Mouse (Mus musculus): Measurements from ENCODE around the gene Fbxw8.

Fbxw8 gene

GRCm38 (mm10) chr5:118108124-118108793 lies 47.0 kb downstream of the Fbxw8 start:
- DNase-seq (ENCODE audit: low spot score) = no peak

- no peak for DNase-seq (ENCODE audit: low spot score)
Observed at GRCm38 (mm10) chr5:118106667-118107066, 48.6 kb downstream of the Fbxw8 start.

- DNase-seq (ENCODE audit: low spot score) = no peak
Observed at GRCm38 (mm10) chr5:118105536-118105935, 49.7 kb downstream of the Fbxw8 start.

- no peak for DNase-seq (ENCODE audit: low spot score)
Observed at GRCm38 (mm10) chr5:118099870-118100478, 55.3 kb downstream of the Fbxw8 start.

- peak; percentile 38 for DNase-seq (ENCODE audit: low spot score)
Observed at GRCm38 (mm10) chr5:118099069-118099869, 56.0 kb downstream of the Fbxw8 start.

- DNase-seq (ENCODE audit: low spot score) = no peak
Observed at GRCm38 (mm10) chr5:118096317-118096716, 58.9 kb downstream of the Fbxw8 start.

- no peak for DNase-seq (ENCODE audit: low spot score)
Observed at GRCm38 (mm10) chr5:118095849-118096248, 59.4 kb downstream of the Fbxw8 start.

GRCm38 (mm10) chr5:118095433-118095832 lies 59.8 kb downstream of the Fbxw8 start:
- no peak for DNase-seq (ENCODE audit: low spot score)

- DNase-seq (ENCODE audit: low spot score) = no peak
Observed at GRCm38 (mm10) chr5:118093321-118094035, 61.8 kb downstream of the Fbxw8 start.

GRCm38 (mm10) chr5:118090837-118091236 lies 64.4 kb downstream of the Fbxw8 start:
- DNase-seq (ENCODE audit: low spot score) = peak; percentile 40

GRCm38 (mm10) chr5:118090101-118090500 lies 65.2 kb downstream of the Fbxw8 start:
- DNase-seq (ENCODE audit: low spot score) = no peak

GRCm38 (mm10) chr5:118089102-118089501 lies 66.2 kb downstream of the Fbxw8 start:
- peak; percentile 41 for DNase-seq (ENCODE audit: low spot score)

- peak; percentile 60 for DNase-seq (ENCODE audit: low spot score)
Observed at GRCm38 (mm10) chr5:118086956-118087355, 68.3 kb downstream of the Fbxw8 start.

- DNase-seq (ENCODE audit: low spot score) = no peak
Observed at GRCm38 (mm10) chr5:118085313-118085712, 70.0 kb downstream of the Fbxw8 start.

- no peak for DNase-seq (ENCODE audit: low spot score)
Observed at GRCm38 (mm10) chr5:118084171-118084727, 71.0 kb downstream of the Fbxw8 start.

GRCm38 (mm10) chr5:118083060-118083638 lies 72.1 kb downstream of the Fbxw8 start:
- no peak for DNase-seq (ENCODE audit: low spot score)

GRCm38 (mm10) chr5:118081996-118082395 lies 73.3 kb downstream of the Fbxw8 start:
- no peak for DNase-seq (ENCODE audit: low spot score)

GRCm38 (mm10) chr5:118081374-118081949 lies 73.8 kb downstream of the Fbxw8 start:
- no peak for DNase-seq (ENCODE audit: low spot score)

GRCm38 (mm10) chr5:118079839-118080250 lies 75.4 kb downstream of the Fbxw8 start:
- DNase-seq (ENCODE audit: low spot score) = no peak

GRCm38 (mm10) chr5:118079354-118079753 lies 75.9 kb downstream of the Fbxw8 start:
- no peak for DNase-seq (ENCODE audit: low spot score)

GRCm38 (mm10) chr5:118078550-118078949 lies 76.7 kb downstream of the Fbxw8 start:
- DNase-seq (ENCODE audit: low spot score) = no peak
